Mouse (Mus musculus): ENCODE measurements at regions not wholly inside any gene's neighbourhood (a gene's known extent, or its start where the extent isn't known, plus 50 kb on each side); places are given as distances from the start of the nearest gene placed in this dataset.

- TF ChIP-seq CTCF (IDR thresholded peaks at IDR 0.05), result no peak
- no peak for TF ChIP-seq EP300 (IDR thresholded peaks at IDR 0.05)
Measured at GRCm38 (mm10) chr3:119950721-119951120, 166.5 kb upstream of the Ptbp2 start.

All from lung, postnatal 0 days (tissue).